ENCODE assay signal across 8 mouse cellular contexts in genomic region chr7:29281201-29282073, GRCm38 (mm10). TPM values are rescaled to one million over a fixed set of nuclear protein-coding genes. Genes with fewer than 3 reads are reported as not detected.
DNase-seq lines count a peak whose midpoint lies in the region; ATAC-seq and TF ChIP-seq lines count a peak whose summit lies in the region.

Spint2 (minus strand) TSS chr7:29281912.

- ATAC-seq in forebrain, embryonic 13.5 days = peak; percentile 58
- peak; percentile 89 for ATAC-seq in hindbrain, embryonic 16.5 days
- ATAC-seq in megakaryocyte-erythroid progenitor cell, adult 5-6 weeks (replicated peaks; ENCODE audit: low FRiP score, low TSS enrichment, poor library complexity, severe bottlenecking) = peak; percentile 51

- peak within 1 kb of the TSS; percentile 73 for H3K9ac ChIP-seq in forebrain, embryonic 13.5 days
- peak within 1 kb of the TSS; percentile 78 for H3K9ac ChIP-seq in hindbrain, embryonic 16.5 days (ENCODE audit: low read depth, low read length)

- intact Hi-C loops in left cerebral cortex, postnatal 25 days (cut with DNase I) = no loop called here

- peak within 1 kb of the TSS; percentile 98 for H3K4me2 ChIP-seq in forebrain, embryonic 13.5 days
- H3K4me2 ChIP-seq in hindbrain, embryonic 16.5 days (ENCODE audit: low read length) = peak within 1 kb of the TSS; percentile 96

- peaks cover 17% of the 10 kb centered on the region for H3K4me1 ChIP-seq in forebrain, embryonic 13.5 days
- peaks cover 7% of the 10 kb centered on the region for H3K4me1 ChIP-seq in hindbrain, embryonic 16.5 days (ENCODE audit: control insufficient read depth, insufficient read depth, low read depth, low read length)
- peaks cover 6% of the 10 kb centered on the region for H3K4me1 ChIP-seq in spleen, adult 2 months (ENCODE audit: control insufficient read depth, insufficient read depth, insufficient read length)

- TF ChIP-seq CTCF in spleen, adult 2 months (IDR thresholded peaks at IDR 0.05; ENCODE audit: extremely low read depth, insufficient read depth, insufficient read length, insufficient replicate concordance) = no peak

- H3K36me3 ChIP-seq in forebrain, embryonic 13.5 days (ENCODE audit: poor library complexity, severe bottlenecking) = no peaks in the 10 kb centered on the region
- H3K36me3 ChIP-seq in hindbrain, embryonic 16.5 days (ENCODE audit: control insufficient read depth, insufficient read depth, low read length) = no peaks in the 10 kb centered on the region
- H3K36me3 ChIP-seq in spleen, adult 2 months (ENCODE audit: control insufficient read depth, insufficient read depth, low read length) = no peaks in the 10 kb centered on the region

- under 1% methylated on average over 79 of the region's 80 CpGs for WGBS in forebrain, embryonic 13.5 days
- WGBS in hindbrain, embryonic 16.5 days = under 1% methylated on average over 71 of the region's 80 CpGs
- 1% methylated on average over 80 of the region's 80 CpGs for WGBS in spleen, adult 2 months

- H3K9me3 ChIP-seq in forebrain, embryonic 13.5 days (replicated peaks) = no peaks in the 10 kb centered on the region
- no peaks in the 10 kb centered on the region for H3K9me3 ChIP-seq in hindbrain, embryonic 16.5 days (ENCODE audit: control insufficient read depth, low read length)

- TF ChIP-seq POLR2A in spleen, adult 2 months (IDR thresholded peaks at IDR 0.05; ENCODE audit: low read depth, low read length) = no peak

- no peak within 1 kb of the TSS for H3K27ac ChIP-seq in forebrain, embryonic 13.5 days
- peak within 1 kb of the TSS; percentile 48; the same call in 1 of the 2 replicates for H3K27ac ChIP-seq in hindbrain, embryonic 16.5 days (ENCODE audit: low read depth, low read length)
- peak within 1 kb of the TSS; percentile 60 for H3K27ac ChIP-seq in spleen, adult 2 months (ENCODE audit: insufficient read depth, low read length)

- H3K4me3 ChIP-seq in forebrain, embryonic 13.5 days = peak within 1 kb of the TSS; percentile 57
- peak within 1 kb of the TSS; percentile 69 for H3K4me3 ChIP-seq in hindbrain, embryonic 16.5 days (ENCODE audit: low read length)
- peak within 1 kb of the TSS; percentile 75 for H3K4me3 ChIP-seq in spleen, adult 2 months (ENCODE audit: extremely low read depth, insufficient read depth, insufficient read length)

- peaks cover 36% of the 10 kb centered on the region for H3K27me3 ChIP-seq in forebrain, embryonic 13.5 days
- peaks cover 4% of the 10 kb centered on the region; the same call in 1 of the 2 replicates for H3K27me3 ChIP-seq in hindbrain, embryonic 16.5 days (replicated peaks; ENCODE audit: control insufficient read depth, insufficient read depth, low read length)
- no peaks in the 10 kb centered on the region for H3K27me3 ChIP-seq in spleen, adult 2 months (ENCODE audit: control insufficient read depth, insufficient read depth, low read length)

- DNase-seq in cerebellum, adult 11 months = peak; percentile 84
- DNase-seq in cerebellum, adult 8-10 months = no peak
- DNase-seq in adrenal gland, postnatal 14 days = peak; percentile 81
- DNase-seq in left cerebral cortex, postnatal 25 days (ENCODE audit: low spot score in 2 of 2) = peak in 1 of 2 experiments; percentile 47
- DNase-seq in spleen, adult 2 months (ENCODE audit: low read depth in 1 of 2, low spot score in 2 of 2) = peak; percentile 36 to 71

RNA-seq across cellular contexts. Expression of gene Spint2, which starts in this region (rescaled TPM):
- 29.0 and 31.5 TPM in 2 replicates for total RNA-seq in adrenal gland, postnatal 14 days (2021)
- polyA plus RNA-seq in forebrain, embryonic 13.5 days (2015; fragmentation: Nextera tagmentation; extraction: Ambion mirVana) = 30.1 and 41.3 TPM in 2 replicates
- polyA plus RNA-seq in hindbrain, embryonic 16.5 days (2015; fragmentation: Nextera tagmentation; extraction: Ambion mirVana) = 85.4 and 91.2 TPM in 2 replicates
- 10 to 100 TPM; 21.1 to 24.4 TPM for total RNA-seq in left cerebral cortex, postnatal 25 days (2021)
- total RNA-seq in megakaryocyte-erythroid progenitor cell, adult 5-6 weeks (2014; fragmentation: Nextera tagmentation) = 34.9 and 39.2 TPM in 2 replicates
- total RNA-seq in megakaryocyte-erythroid progenitor cell, adult 5-6 weeks (2017) = 28.1 and 35.4 TPM in 2 replicates
- 69.7 and 88.3 TPM in 2 replicates for polyA plus RNA-seq in spleen, adult 2 months (2012; rRNA removed)
